Comparison of ENCODE assay signal across 26 mouse cellular contexts in genomic region chr15:98859319-98860043, GRCm38 (mm10). TPM values are rescaled to one million over a fixed set of nuclear protein-coding genes. Genes with fewer than 3 reads are reported as not detected.
DNase-seq lines count a peak whose midpoint lies in the region; ATAC-seq lines count a peak whose summit lies in the region.
"Had no signal": no experiment of that assay in that cellular context is flagged by ENCODE, and none has a peak within 500 bp of the region (broad histone marks: within the 10 kb centered on the region; RNA-seq: fewer than 3 reads in every experiment).

No protein-coding gene starts in this region.

- H3K36me3 ChIP-seq in liver, embryonic 13.5 days, result peaks cover 100% of the 10 kb centered on the region
- peaks cover 93% of the 10 kb centered on the region for H3K36me3 ChIP-seq in liver, embryonic 11.5 days (ENCODE audit: control insufficient read depth, insufficient read depth, low read length)
- peaks cover 99% of the 10 kb centered on the region for H3K36me3 ChIP-seq in liver, embryonic 15.5 days (replicated peaks)

- WGBS in liver, embryonic 13.5 days (ENCODE audit: insufficient replicate concordance), result 82% methylated on average over 9 of the region's 9 CpGs
- 82% methylated on average over 9 of the region's 9 CpGs for WGBS in liver, embryonic 11.5 days
- 80% methylated on average over 9 of the region's 9 CpGs for WGBS in liver, embryonic 15.5 days (ENCODE audit: insufficient replicate concordance)

- no peaks in the 10 kb centered on the region for H3K27me3 ChIP-seq in liver, embryonic 13.5 days
- no peaks in the 10 kb centered on the region for H3K27me3 ChIP-seq in liver, embryonic 11.5 days (replicated peaks; ENCODE audit: control insufficient read depth, insufficient read depth, low read length)
- no peaks in the 10 kb centered on the region for H3K27me3 ChIP-seq in liver, embryonic 15.5 days
- H3K27me3 ChIP-seq: embryonic facial prominence, embryonic 13.5 days; forebrain, embryonic 12.5 days; forebrain, embryonic 15.5 days; heart, embryonic 13.5 days had no signal

- H3K9me3 ChIP-seq in liver, embryonic 13.5 days (replicated peaks), result no peaks in the 10 kb centered on the region
- no peaks in the 10 kb centered on the region for H3K9me3 ChIP-seq in liver, embryonic 11.5 days (ENCODE audit: control insufficient read depth, low read length)
- no peaks in the 10 kb centered on the region for H3K9me3 ChIP-seq in liver, embryonic 15.5 days (replicated peaks)
- H3K9me3 ChIP-seq: embryonic facial prominence, embryonic 10.5 days; embryonic facial prominence, embryonic 13.5 days; forebrain, embryonic 12.5 days; forebrain, embryonic 15.5 days; heart, embryonic 13.5 days had no signal

- H3K9ac ChIP-seq in liver, embryonic 13.5 days, result no peak overlapping the region
- no peak overlapping the region for H3K9ac ChIP-seq in liver, embryonic 11.5 days (ENCODE audit: low read depth, low read length)
- no peak overlapping the region for H3K9ac ChIP-seq in liver, embryonic 15.5 days
- H3K9ac ChIP-seq: embryonic facial prominence, embryonic 13.5 days; forebrain, embryonic 12.5 days; forebrain, embryonic 15.5 days; heart, embryonic 13.5 days; hindbrain, embryonic 14.5 days had no signal

- peak; percentile 5 for DNase-seq in gastrocnemius, postnatal 25 days
- DNase-seq in gastrocnemius, postnatal 36 days, result no peak
- DNase-seq in liver, embryonic 13.5 days, result no peak
- no peak for DNase-seq in liver, embryonic 11.5 days (ENCODE audit: low spot score)
- peak; percentile 75 for DNase-seq in testis, postnatal 10 days (ENCODE audit: low spot score)
- no peak for DNase-seq in adrenal gland, postnatal 14 days
- DNase-seq in thymus, postnatal 25 days, result no peak
- DNase-seq: adrenal gland, postnatal 25 days; cerebellum, adult 11-12 months; cerebellum, adult 8-10 months; cerebellum, postnatal 10 days; cerebellum, postnatal 36 days; embryo, embryonic 11 days; heart, adult 18-20 months; heart, postnatal 14 days; heart, postnatal 4 days had no signal

- H3K4me2 ChIP-seq in liver, embryonic 13.5 days, result no peak overlapping the region
- H3K4me2 ChIP-seq in liver, embryonic 11.5 days, result no peak overlapping the region
- H3K4me2 ChIP-seq in liver, embryonic 15.5 days, result no peak overlapping the region
- H3K4me2 ChIP-seq: embryonic facial prominence, embryonic 13.5 days; forebrain, embryonic 12.5 days; forebrain, embryonic 15.5 days; heart, embryonic 13.5 days; hindbrain, embryonic 14.5 days had no signal

- intact Hi-C loops in gastrocnemius, postnatal 36 days (cut with DNase I), result no loop called here

- H3K27ac ChIP-seq in liver, embryonic 13.5 days, result no peak overlapping the region
- H3K27ac ChIP-seq in liver, embryonic 11.5 days (ENCODE audit: low read depth, low read length), result no peak overlapping the region
- peak overlapping the region; percentile 53 for H3K27ac ChIP-seq in liver, embryonic 15.5 days (replicated peaks)
- H3K27ac ChIP-seq: embryonic facial prominence, embryonic 10.5 days; embryonic facial prominence, embryonic 13.5 days; forebrain, embryonic 12.5 days; forebrain, embryonic 15.5 days; heart, embryonic 13.5 days; hindbrain, embryonic 14.5 days; hindbrain, postnatal 0 days had no signal

- H3K4me3 ChIP-seq in liver, embryonic 13.5 days (replicated peaks), result no peak overlapping the region
- no peak overlapping the region for H3K4me3 ChIP-seq in liver, embryonic 11.5 days (ENCODE audit: low read depth, low read length)
- H3K4me3 ChIP-seq in liver, embryonic 15.5 days (replicated peaks), result no peak overlapping the region
- H3K4me3 ChIP-seq: embryonic facial prominence, embryonic 10.5 days; embryonic facial prominence, embryonic 13.5 days; erythroblast, embryonic 14.5 days; forebrain, embryonic 12.5 days; forebrain, embryonic 15.5 days; heart, embryonic 13.5 days had no signal

- peaks cover 8% of the 10 kb centered on the region; the same call in 1 of the 2 replicates for H3K4me1 ChIP-seq in liver, embryonic 13.5 days (replicated peaks)
- H3K4me1 ChIP-seq in liver, embryonic 11.5 days (replicated peaks; ENCODE audit: control insufficient read depth, insufficient read depth, low read length), result no peaks in the 10 kb centered on the region
- peaks cover 5% of the 10 kb centered on the region; the same call in 1 of the 2 replicates for H3K4me1 ChIP-seq in liver, embryonic 15.5 days (replicated peaks)
- H3K4me1 ChIP-seq: embryonic facial prominence, embryonic 13.5 days; forebrain, embryonic 12.5 days; forebrain, embryonic 15.5 days; heart, embryonic 13.5 days had no signal

- ATAC-seq in liver, embryonic 13.5 days (ENCODE audit: low read depth), result peak; percentile 39
- ATAC-seq in liver, embryonic 11.5 days (replicated peaks; ENCODE audit: low FRiP score), result no peak
- ATAC-seq in liver, embryonic 15.5 days (ENCODE audit: insufficient read depth), result peak; percentile 62
- ATAC-seq: activated CD4-positive, CD25-positive, alpha-beta regulatory T cell, adult 4 months; forebrain, embryonic 15.5 days; hindbrain, postnatal 0 days had no signal

RNA-seq across cellular contexts. Expression of gene Kmt2d, which starts 11.5 kb away (rescaled TPM):
- total RNA-seq in gastrocnemius, postnatal 25 days (2021), result 10 to 100 TPM; 36.6 to 43.5 TPM
- total RNA-seq in gastrocnemius, postnatal 36 days (2021), result 10 to 100 TPM; 42.7 to 46.4 TPM
- polyA plus RNA-seq in liver, embryonic 13.5 days (2015; fragmentation: Nextera tagmentation; extraction: Ambion mirVana), result 4.0 and 4.2 TPM in 2 replicates
- polyA plus RNA-seq in liver, embryonic 11.5 days (2014; fragmentation: Nextera tagmentation; extraction: Ambion mirVana), result 14.3 and 17.0 TPM in 2 replicates
- polyA plus RNA-seq in liver, embryonic 15.5 days (2015; fragmentation: Nextera tagmentation; extraction: Ambion mirVana), result 3.7 and 4.2 TPM in 2 replicates
- 64.0 and 66.6 TPM in 2 replicates for total RNA-seq in adrenal gland, postnatal 14 days (2021)

RNA-seq across cellular contexts. Expression of gene Prkag1, which starts 28.2 kb away (rescaled TPM):
- total RNA-seq in gastrocnemius, postnatal 25 days (2021), result 10 to 100 TPM; 43.6 to 43.9 TPM
- total RNA-seq in gastrocnemius, postnatal 36 days (2021), result 10 to 100 TPM; 39.3 to 50.3 TPM
- 116 and 117 TPM in 2 replicates for polyA plus RNA-seq in liver, embryonic 13.5 days (2015; fragmentation: Nextera tagmentation; extraction: Ambion mirVana)
- 128 and 140 TPM in 2 replicates for polyA plus RNA-seq in liver, embryonic 11.5 days (2014; fragmentation: Nextera tagmentation; extraction: Ambion mirVana)
- 94.1 and 95.7 TPM in 2 replicates for polyA plus RNA-seq in liver, embryonic 15.5 days (2015; fragmentation: Nextera tagmentation; extraction: Ambion mirVana)
- 59.1 and 62.5 TPM in 2 replicates for total RNA-seq in adrenal gland, postnatal 14 days (2021)

RNA-seq across cellular contexts. Expression of gene Rhebl1, which starts 34.9 kb away (rescaled TPM):
- total RNA-seq in gastrocnemius, postnatal 25 days (2021), result 1 to 10 TPM; 2.5 to 2.9 TPM
- 1 to 10 TPM; 1.9 to 3.1 TPM for total RNA-seq in gastrocnemius, postnatal 36 days (2021)
- 4.0 and 4.2 TPM in 2 replicates for polyA plus RNA-seq in liver, embryonic 13.5 days (2015; fragmentation: Nextera tagmentation; extraction: Ambion mirVana)
- polyA plus RNA-seq in liver, embryonic 11.5 days (2014; fragmentation: Nextera tagmentation; extraction: Ambion mirVana), result 6.7 and 7.4 TPM in 2 replicates
- polyA plus RNA-seq in liver, embryonic 15.5 days (2015; fragmentation: Nextera tagmentation; extraction: Ambion mirVana), result 2.9 and 3.0 TPM in 2 replicates
- total RNA-seq in adrenal gland, postnatal 14 days (2021), result 3.0 and 3.6 TPM in 2 replicates

RNA-seq across cellular contexts. Expression of gene Dhh, which starts 38.9 kb away (rescaled TPM):
- 1 to 10 TPM; 1.2 to 2.3 TPM for total RNA-seq in gastrocnemius, postnatal 25 days (2021)
- under 1 TPM; 0.41 to 0.96 TPM for total RNA-seq in gastrocnemius, postnatal 36 days (2021)
- 0.12 and 0.16 TPM in 2 replicates for polyA plus RNA-seq in liver, embryonic 13.5 days (2015; fragmentation: Nextera tagmentation; extraction: Ambion mirVana)
- 0.37 and 0.45 TPM in 2 replicates for polyA plus RNA-seq in liver, embryonic 11.5 days (2014; fragmentation: Nextera tagmentation; extraction: Ambion mirVana)
- 0.08 and 0.12 TPM in 2 replicates for polyA plus RNA-seq in liver, embryonic 15.5 days (2015; fragmentation: Nextera tagmentation; extraction: Ambion mirVana)
- 1.9 and 3.5 TPM in 2 replicates for total RNA-seq in adrenal gland, postnatal 14 days (2021)
- polyA plus RNA-seq: erythroblast, embryonic 14.5 days had no signal

RNA-seq across cellular contexts. Expression of gene Ddn, which starts 50.2 kb away (rescaled TPM):
- under 1 TPM; 0.38 to 0.74 TPM for total RNA-seq in gastrocnemius, postnatal 25 days (2021)
- total RNA-seq in gastrocnemius, postnatal 36 days (2021), result under 1 TPM; 0.28 to 0.96 TPM
- polyA plus RNA-seq in liver, embryonic 13.5 days (2015; fragmentation: Nextera tagmentation; extraction: Ambion mirVana), result not detected in 2 replicates
- polyA plus RNA-seq in liver, embryonic 11.5 days (2014; fragmentation: Nextera tagmentation; extraction: Ambion mirVana), result 0.12 and 0.16 TPM in 2 replicates
- not detected in 2 replicates for polyA plus RNA-seq in liver, embryonic 15.5 days (2015; fragmentation: Nextera tagmentation; extraction: Ambion mirVana)
- total RNA-seq in adrenal gland, postnatal 14 days (2021), result 0.11 TPM in 1 of 2 replicates, not detected in the other
- polyA plus RNA-seq: activated CD4-positive, CD25-positive, alpha-beta regulatory T cell, adult 4 months; embryonic facial prominence, embryonic 10.5 days; embryonic facial prominence, embryonic 13.5 days; forebrain, embryonic 12.5 days had no signal

Comparison
In these comparisons a context has a peak if more than half of its experiments do, and no peak if none do; other contexts are left out.
1. DNase-seq: peak in gastrocnemius, postnatal 25 days (single experiment) and testis, postnatal 10 days (single experiment); none in gastrocnemius, postnatal 36 days (0 of 2), liver, embryonic 13.5 days (single experiment), liver, embryonic 11.5 days (single experiment), adrenal gland, postnatal 14 days (single experiment) and thymus, postnatal 25 days (single experiment).